Mouse (Mus musculus) kidney, adult 2 months (tissue): ENCODE data around the gene Folr2.

Experiments
- CTCF ChIP-seq: fragments of 200-500 bp; conservative IDR thresholded peaks from 2 replicates; pipeline ENCODE4 v1.5.1; 2011; ENCODE audit warnings: low read depth, mild to moderate bottlenecking, control low read depth, low read length, moderate library complexity, mixed read lengths; ENCODE audit not compliant: insufficient read depth, insufficient read length
- POLR2A ChIP-seq: fragments of 200-500 bp; IDR thresholded peaks from one replicate; pipeline ENCODE4 v1.6.1; 2011; ENCODE audit warnings: low read depth, low read length, control low read depth

- TF ChIP-seq POLR2A (no peak), CTCF (no peak)
Observed at GRCm38 (mm10) chr7:101844186-101844585, 12.8 kb downstream of the Folr2 start.
